Mouse (Mus musculus) urinary bladder, adult 2 months (tissue): ENCODE measurements around the gene Ank2. TPM values are rescaled to one million over a fixed set of nuclear protein-coding genes. Genes with fewer than 3 reads are reported as not detected.

Experiments
- DNase-seq: peaks from one replicate; pipeline ENCODE4 v3.0.0; 2022; ENCODE audit warnings: low spot score
- polyA plus RNA-seq: library from polyadenylated mRNA; depleted of rRNA; stranded (reverse); fragments of >200 nt; gene quantifications from 2 replicates; pipeline ENCODE4 v1.2.3, GENCODE M21; 2012

The Ank2 gene
- polyA plus RNA-seq, 1 experiment: 7.9 TPM

DNA sequence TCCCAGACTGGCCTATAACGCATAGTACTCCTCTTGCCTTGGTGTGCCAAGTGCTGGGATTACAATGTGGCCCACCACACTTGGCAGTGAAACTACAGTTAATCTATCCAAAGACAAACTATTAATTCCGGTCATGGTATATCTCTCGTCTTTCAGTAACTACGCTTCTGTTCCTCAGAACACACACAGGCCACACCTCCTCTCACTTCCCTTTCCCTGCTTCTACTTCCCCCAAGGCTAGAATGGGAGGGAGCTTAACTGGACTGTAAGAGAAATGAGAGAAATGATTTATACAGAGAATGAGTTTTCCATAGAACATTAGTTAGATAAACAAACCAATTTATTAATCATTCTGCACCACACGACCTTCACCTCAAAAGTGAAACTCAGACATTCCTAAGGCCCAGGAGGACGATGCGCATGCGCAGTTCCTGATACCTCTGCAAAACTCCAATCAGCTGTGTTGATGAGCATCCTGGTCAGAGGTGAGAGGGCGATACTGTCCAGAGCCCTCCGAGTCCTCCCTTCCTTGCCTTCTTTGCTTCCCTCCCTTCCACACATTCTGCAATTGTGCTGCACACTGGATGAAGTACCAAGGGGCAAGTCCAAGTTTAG, 206.2 kb downstream of the Ank2 start:
- no peak for DNase-seq

DNA sequence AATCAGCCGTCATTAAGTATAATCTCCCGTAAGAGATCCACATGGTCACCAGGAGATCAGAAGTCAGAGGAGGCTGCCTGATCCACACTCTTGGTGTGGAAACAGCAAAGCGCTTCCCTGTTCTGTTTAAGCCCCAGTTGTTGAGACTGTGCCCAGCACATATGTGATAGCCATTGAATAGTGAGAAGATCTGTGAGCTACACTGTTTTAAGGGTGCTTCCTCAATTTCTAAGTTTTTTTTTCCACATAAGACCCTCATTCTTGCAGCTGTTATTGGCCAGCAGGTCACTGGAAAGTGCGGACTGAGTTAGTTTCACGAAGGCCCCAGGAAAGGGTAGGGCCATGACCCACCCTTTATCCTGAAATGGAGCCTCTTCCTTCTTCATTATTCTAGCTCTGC, 216.9 kb downstream of the Ank2 start:
- DNase-seq: no peak

DNA sequence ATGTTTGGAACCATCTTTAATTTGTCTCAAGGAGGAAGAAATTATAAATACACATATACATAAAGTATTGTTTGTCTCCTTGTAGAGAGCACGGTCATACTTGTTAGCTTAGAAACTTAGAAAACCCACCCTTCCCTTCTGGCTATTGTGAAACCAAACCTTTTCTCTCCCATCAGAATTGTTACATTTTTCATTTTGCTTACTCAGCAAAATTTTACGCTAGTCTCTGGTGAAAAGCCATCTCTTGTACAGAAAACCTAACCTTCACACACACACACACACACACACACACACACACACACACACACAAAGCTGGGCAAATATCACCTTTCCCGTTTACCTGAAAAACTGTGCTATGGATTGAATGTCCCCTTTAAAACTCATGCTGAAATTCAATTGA, 217.8 kb downstream of the Ank2 start:
- DNase-seq: no peak

- DNase-seq: no peak
Observed at GRCm38 (mm10) chr3:127280376-127280775, 218.8 kb downstream of the Ank2 start.

GRCm38 (mm10) chr3:127275953-127276352, 223.2 kb downstream of the Ank2 start:
- DNase-seq: no peak

GRCm38 (mm10) chr3:127272801-127273200, 226.3 kb downstream of the Ank2 start:
- DNase-seq: no peak

DNA sequence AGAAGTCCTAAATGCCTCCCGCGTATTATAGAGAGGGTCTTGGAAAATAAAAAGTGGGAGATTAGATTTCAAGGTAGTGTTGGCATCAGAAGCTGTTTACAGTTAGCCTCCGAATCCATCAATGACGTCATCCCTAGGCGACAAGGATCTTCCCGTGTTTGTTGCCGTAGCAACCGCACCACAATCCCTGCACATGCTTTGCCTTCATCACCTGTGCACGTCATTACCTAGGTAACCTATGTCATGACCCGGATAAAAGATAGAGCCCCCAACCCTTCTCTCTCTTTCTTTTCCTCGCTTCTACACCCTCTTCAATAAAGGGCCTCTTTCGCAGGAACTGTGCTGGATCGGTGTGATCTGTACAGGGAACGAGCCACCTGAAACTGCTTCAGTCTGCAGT, 229.5 kb downstream of the Ank2 start:
- DNase-seq: no peak

- DNase-seq: no peak
Observed at GRCm38 (mm10) chr3:127267846-127268245, 231.3 kb downstream of the Ank2 start.

DNA sequence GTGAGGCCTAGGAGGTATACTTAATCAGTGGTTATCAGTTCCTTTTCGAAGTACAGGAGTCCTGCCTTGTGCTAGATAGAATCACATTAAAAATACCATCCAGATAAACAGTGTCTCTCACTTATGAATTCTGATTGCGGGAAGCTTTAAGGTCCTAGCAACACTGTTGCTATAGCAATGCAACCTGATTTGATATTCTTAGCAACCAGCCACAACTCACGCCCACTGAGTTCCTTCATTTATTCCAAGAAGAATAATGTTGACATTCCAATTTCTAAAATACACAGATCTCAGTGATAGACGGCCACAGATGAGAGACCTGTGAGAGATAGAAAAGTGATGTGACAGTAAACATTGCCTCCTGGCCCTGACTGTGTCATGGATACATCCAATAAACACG, 233.4 kb downstream of the Ank2 start:
- DNase-seq: no peak

DNA sequence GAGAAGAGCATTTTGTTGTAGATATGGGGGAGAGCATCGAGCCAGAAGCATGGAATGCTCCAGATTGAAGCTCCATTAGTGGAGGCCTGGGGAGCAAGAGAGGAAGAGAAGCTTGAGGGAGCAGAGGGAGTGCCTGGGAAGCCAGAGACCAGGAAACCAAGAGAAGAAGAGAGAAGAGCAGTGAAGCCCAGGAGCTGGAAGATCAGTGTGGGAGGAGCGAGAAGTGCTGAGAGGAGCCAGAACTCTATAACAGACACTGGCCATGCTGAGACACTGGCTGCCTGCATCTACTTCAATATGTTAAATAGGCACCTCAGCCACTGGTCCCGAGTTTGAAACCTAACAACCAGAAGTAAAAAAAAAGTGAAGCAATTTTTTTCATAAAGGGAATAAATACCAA, 234.0 kb downstream of the Ank2 start:
- DNase-seq: no peak

GRCm38 (mm10) chr3:127260786-127261166, 238.4 kb downstream of the Ank2 start:
- DNase-seq: no peak

GRCm38 (mm10) chr3:127260007-127260785, 239.0 kb downstream of the Ank2 start:
- DNase-seq: no peak

GRCm38 (mm10) chr3:127258466-127259075, 240.6 kb downstream of the Ank2 start:
- no peak for DNase-seq

DNA sequence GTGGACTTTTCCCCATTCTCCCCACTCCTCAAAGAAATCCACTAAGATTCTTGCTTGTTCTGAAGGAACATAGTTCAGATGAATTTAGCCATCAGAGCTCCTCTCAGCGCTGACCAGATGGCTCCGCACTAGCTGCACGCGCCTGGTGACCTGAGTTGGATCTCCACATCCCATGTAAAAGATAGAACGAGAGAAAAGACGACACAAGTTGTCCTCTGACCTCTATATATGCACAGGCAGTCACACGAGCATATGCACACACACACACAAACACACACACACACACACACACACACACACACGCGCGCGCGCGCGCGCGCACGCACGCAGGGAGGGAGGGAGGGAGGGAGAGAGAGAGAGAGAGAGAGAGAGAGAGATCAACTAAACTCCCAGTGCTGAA, 241.2 kb downstream of the Ank2 start:
- DNase-seq: peak; percentile 23

GRCm38 (mm10) chr3:127257279-127257925, 241.7 kb downstream of the Ank2 start:
- DNase-seq: peak; percentile 27

DNA sequence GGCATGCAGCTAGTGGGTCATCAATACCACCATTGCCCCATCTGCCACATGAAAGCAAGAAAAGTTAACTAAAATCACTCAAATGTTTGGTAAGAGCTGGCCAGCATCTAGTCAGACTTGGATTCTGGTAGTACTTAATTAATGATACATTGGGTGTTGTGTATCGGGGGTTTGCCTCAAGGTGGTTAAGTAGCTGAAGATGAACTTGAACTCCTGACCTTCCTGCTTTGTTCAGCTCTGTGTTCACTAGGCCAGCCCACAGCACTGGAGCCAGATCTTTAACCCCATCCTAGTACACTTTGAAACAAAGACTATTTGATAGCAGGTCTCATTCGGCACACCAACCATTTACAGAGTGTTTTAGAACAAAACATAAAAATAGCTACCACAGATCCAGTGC, 242.5 kb downstream of the Ank2 start:
- DNase-seq: no peak

DNA sequence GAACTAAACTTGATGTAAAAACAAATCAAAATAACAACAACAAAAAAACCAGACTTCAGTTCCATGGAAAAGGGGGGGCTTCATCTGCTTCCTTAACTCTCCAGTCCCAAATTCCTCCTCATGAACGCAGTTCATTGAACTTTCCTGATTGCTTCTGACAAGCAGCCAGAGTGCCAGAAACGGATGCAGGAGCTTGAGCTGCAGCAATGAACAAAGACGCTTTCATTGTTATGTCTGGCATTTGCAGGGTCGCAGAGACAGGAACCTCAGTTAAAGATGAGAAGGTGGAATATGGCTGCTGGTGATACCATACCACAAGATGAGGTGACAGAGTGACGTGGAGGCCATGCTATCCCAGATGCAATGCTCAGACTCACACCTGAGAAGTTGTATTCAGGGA, 248.2 kb downstream of the Ank2 start:
- DNase-seq: no peak

DNA sequence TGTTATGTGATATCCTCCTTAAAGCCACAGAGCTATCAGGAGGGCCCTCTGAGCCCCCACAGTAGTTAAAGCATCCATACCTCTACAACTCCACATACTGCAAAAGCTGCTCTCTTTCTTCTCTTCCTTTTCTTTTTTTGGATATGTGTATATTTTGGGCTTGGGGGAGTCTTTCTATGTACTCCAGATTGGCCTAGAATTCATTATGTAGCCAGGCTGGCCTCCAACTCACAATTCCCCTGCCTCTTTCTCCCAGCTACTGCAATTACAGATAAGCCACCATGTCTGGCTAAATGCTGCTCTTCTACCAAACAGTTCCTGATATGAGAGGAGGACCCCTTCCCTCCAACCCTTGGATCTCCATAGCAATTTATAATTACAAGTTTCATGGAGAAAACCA, 250.5 kb downstream of the Ank2 start:
- DNase-seq: no peak

- no peak for DNase-seq
Observed at GRCm38 (mm10) chr3:127246989-127247708, 252.0 kb downstream of the Ank2 start.

GRCm38 (mm10) chr3:127243928-127244642, 255.1 kb downstream of the Ank2 start:
- DNase-seq: no peak

DNA sequence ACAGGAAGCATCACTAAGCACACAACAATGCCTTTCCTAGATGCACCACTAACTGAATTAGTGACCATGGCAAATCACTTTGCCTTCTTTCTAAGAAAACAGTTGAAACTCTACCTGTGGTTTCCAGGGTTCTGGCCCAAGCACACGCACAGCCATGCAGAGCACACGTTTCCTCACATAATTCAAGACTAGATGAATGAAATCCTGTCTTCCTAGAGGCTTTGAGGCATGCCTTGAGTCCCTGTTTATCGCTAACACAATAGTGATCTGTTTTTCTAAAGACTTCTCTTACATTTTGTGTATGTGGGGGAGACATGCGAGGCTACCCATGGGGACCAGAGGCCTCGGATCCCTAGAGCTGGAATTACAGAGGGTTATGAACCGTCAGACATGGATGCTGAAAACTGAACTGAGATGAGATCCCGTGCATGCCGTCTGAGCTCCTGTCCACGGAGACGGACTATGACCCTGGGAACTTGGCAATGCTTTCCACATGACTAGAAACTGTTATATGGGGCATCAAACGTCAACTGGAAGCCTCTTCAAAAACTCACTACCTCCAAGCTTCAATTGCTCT, 256.8 kb downstream of the Ank2 start:
- DNase-seq: no peak
